Mouse (Mus musculus) layer of hippocampus, adult 9-10 months (tissue): Measurements from ENCODE around the gene Lpin3.

ENCODE experiments used
- DNase-seq: peaks from one replicate; pipeline ENCODE4 v3.0.0; 2022; ENCODE audit warnings: low spot score

Gene Lpin3

GRCm38 (mm10) chr2:160933890-160934289 lies 53.4 kb downstream of the Lpin3 start:
- no peak for DNase-seq

- no peak for DNase-seq
Observed at GRCm38 (mm10) chr2:160934451-160934850, 54.0 kb downstream of the Lpin3 start.

- DNase-seq = no peak
Observed at GRCm38 (mm10) chr2:160940930-160941709, 60.6 kb downstream of the Lpin3 start.

- DNase-seq = no peak
Observed at GRCm38 (mm10) chr2:160942443-160942842, 62.0 kb downstream of the Lpin3 start.

GRCm38 (mm10) chr2:160951595-160951994 lies 71.1 kb downstream of the Lpin3 start:
- DNase-seq = no peak

GRCm38 (mm10) chr2:160953131-160953873 lies 72.8 kb downstream of the Lpin3 start:
- no peak for DNase-seq

- DNase-seq = no peak
Observed at GRCm38 (mm10) chr2:160954541-160954940, 74.1 kb downstream of the Lpin3 start.

- no peak for DNase-seq
Observed at GRCm38 (mm10) chr2:160955331-160955730, 74.9 kb downstream of the Lpin3 start.
